Mouse (Mus musculus) MEL (cell line): Measurements from ENCODE around the gene F830045P16Rik.

Experiments used
- CTCF ChIP-seq, 3 experiments: IDR thresholded peaks in 2 of 3; conservative IDR thresholded peaks in 1 of 3; 2 replicates each; pipeline ENCODE4 v1.5.1; 2011 to 2012; ENCODE audit warnings: low read length in 3 of 3, low read depth in 2 of 3, mild to moderate bottlenecking in 2 of 3, improper control_type of control experiment in 1 of 3, inconsistent platforms in 1 of 3, mixed read lengths in 1 of 3, moderate library complexity in 1 of 3; ENCODE audit not compliant: control insufficient read depth in 1 of 3, insufficient read depth in 1 of 3, poor library complexity in 1 of 3, severe bottlenecking in 1 of 3
- E2F4 ChIP-seq: IDR thresholded peaks from 2 replicates; pipeline ENCODE4 v1.6.1; 2011; ENCODE audit warnings: low read depth, low read length, improper control_type of control experiment, borderline replicate concordance
- GATA1 ChIP-seq: IDR thresholded peaks from 2 replicates; pipeline ENCODE4 v1.6.1; 2011; ENCODE audit warnings: low read depth, low read length, improper control_type of control experiment
- HCFC1 ChIP-seq: IDR thresholded peaks from 2 replicates; pipeline ENCODE4 v1.6.1; 2012; ENCODE audit warnings: low read depth, mild to moderate bottlenecking, inconsistent platforms, low read length, improper control_type of control experiment, moderate library complexity
- MAFK ChIP-seq: IDR thresholded peaks from 2 replicates; pipeline ENCODE4 v1.6.1; 2011; ENCODE audit warnings: low read depth, mild to moderate bottlenecking, low read length, improper control_type of control experiment, borderline replicate concordance
- POLR2A ChIP-seq, 2 experiments: IDR thresholded peaks; 2 replicates each; pipeline ENCODE4 v1.6.1; 2011 to 2012; ENCODE audit warnings: low read length in 2 of 2, mild to moderate bottlenecking in 2 of 2, control low read depth in 1 of 2, improper control_type of control experiment in 1 of 2, low read depth in 1 of 2, moderate library complexity in 1 of 2; ENCODE audit not compliant: control insufficient read depth in 1 of 2, insufficient read depth in 1 of 2, poor library complexity in 1 of 2
- RAD21 ChIP-seq: IDR thresholded peaks from 2 replicates; pipeline ENCODE4 v1.6.1; 2011; ENCODE audit warnings: mild to moderate bottlenecking, low read depth, low read length, improper control_type of control experiment
- UBTF ChIP-seq: IDR thresholded peaks from 2 replicates; pipeline ENCODE4 v1.6.1; 2012; ENCODE audit warnings: low read depth, mild to moderate bottlenecking, inconsistent platforms, low read length, improper control_type of control experiment, moderate library complexity, borderline replicate concordance; ENCODE audit not compliant: insufficient read depth
- USF1 ChIP-seq: IDR thresholded peaks from 2 replicates; pipeline ENCODE4 v1.6.1; 2014; ENCODE audit warnings: low read depth, mild to moderate bottlenecking, inconsistent platforms, low read length, improper control_type of control experiment, moderate library complexity
- ZMIZ1 ChIP-seq: IDR thresholded peaks from 2 replicates; pipeline ENCODE4 v1.6.1; 2012; ENCODE audit warnings: low read depth, mild to moderate bottlenecking, inconsistent platforms, low read length, improper control_type of control experiment, moderate library complexity

DNA sequence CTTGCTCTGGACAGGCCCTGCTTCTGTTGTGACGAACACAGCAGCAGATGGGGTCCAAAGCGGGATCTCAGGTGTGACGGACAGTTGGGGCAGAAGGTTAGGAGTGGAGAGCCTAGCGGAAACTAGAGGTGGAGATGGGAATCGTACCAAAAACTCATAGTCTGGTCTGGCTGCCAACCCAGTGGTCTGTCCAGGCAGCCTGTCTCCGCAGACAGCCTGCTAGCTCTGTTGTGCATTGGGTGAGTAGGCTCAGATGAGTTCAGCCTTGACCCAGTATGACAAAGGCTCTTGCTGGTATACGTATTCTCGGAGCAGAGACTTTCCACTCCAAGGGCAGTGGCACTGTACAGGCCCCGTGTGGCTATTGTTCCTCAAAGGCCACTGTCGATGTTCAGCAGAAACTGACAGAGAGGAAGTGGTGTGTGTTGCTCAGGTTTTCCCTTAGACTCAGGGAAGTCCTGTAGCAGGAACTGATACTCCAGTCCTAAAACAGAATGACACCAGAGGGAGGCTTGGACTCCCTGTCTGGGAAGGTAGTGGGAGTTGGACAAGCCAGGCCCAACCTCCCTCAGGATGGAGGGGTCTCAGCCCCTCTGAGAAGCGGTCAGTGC, 49.6 kb upstream of the F830045P16Rik start:
- TF ChIP-seq MAFK (no peak), CTCF (IDR thresholded peaks at IDR 0.05 in 2 of 3, conservative IDR thresholded peaks at IDR 0.05 in 1 of 3; ENCODE audit: control insufficient read depth in 1 of 3, insufficient read depth in 1 of 3, low read depth in 2 of 3, low read length in 3 of 3, poor library complexity in 1 of 3, severe bottlenecking in 1 of 3) (no peak), HCFC1 (no peak), POLR2A (IDR thresholded peaks at IDR 0.05; ENCODE audit: control insufficient read depth in 1 of 2, insufficient read depth in 1 of 2, low read depth in 1 of 2, low read length in 2 of 2, poor library complexity in 1 of 2) (no peak), RAD21 (no peak), E2F4 (no peak), UBTF (no peak), USF1 (no peak), ZMIZ1 (no peak), GATA1 (no peak)
